Mouse (Mus musculus) testis, postnatal 14 days (tissue): ENCODE data around the gene Dab1.

Source experiments
- DNase-seq: peaks from one replicate; pipeline ENCODE4 v3.0.0; 2021; ENCODE audit warnings: low spot score

Dab1 gene

GRCm38 (mm10) chr4:104597490-104598465, 978.6 kb downstream of the Dab1 start:
- no peak for DNase-seq

DNA sequence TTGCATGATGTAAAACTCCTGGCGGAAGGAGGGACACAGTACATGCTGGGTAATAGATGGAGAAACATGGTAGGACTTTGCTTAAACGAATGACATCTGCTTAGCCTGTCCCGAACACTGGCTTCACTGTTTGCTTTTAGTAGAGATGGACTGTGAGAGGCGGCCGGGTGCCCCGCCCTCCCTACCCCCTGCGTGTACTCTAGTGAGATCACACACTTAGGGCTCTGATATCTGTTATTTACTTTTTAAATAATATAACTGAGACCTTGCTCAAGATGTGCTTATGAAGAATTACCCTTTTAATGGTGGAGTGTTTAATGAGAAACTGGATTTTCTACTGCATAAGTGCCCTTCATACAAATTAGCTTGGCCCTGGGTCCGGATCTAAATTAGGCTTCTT, 983.6 kb downstream of the Dab1 start:
- no peak for DNase-seq

- no peak for DNase-seq
Observed at GRCm38 (mm10) chr4:104604298-104604697, 985.1 kb downstream of the Dab1 start.

DNA sequence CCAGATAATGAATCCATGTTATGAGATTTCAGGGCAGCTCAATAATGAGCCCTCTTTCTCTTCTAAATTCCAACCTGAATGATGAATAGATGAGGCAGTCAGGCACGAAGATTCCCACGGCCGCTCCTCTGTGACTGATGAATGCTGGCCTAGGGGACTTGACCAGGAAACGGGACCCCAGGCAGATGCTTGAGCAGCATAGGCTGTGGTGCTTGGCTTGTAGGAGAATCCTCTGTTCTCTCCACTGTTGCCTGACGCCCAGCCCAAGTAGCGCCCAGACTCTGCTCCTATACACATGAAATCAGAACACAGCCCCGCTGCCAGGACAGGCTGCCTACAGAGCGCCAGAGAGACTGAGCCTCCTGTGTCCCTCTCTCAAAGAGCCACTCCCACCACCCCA, 987.7 kb downstream of the Dab1 start:
- DNase-seq: no peak

DNA sequence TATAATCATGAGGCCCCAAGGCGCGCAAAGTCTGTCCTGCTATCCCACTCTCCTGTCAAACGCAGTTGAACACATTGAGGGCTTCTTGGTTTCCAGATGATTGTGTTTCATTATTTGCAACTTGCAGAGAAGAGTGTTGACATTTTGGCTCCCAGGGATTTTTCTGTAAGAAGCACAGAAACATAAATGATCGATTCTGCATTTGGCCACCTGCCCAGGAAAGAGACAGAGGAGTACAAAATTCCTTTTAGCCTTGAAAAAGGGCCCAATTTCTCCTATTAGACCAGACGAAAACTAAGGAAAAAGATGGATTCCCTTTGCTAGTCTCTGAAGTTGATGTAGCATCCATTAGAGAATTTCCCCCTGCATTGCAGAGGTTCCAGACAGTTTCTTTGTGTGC, 988.5 kb downstream of the Dab1 start:
- no peak for DNase-seq

DNA sequence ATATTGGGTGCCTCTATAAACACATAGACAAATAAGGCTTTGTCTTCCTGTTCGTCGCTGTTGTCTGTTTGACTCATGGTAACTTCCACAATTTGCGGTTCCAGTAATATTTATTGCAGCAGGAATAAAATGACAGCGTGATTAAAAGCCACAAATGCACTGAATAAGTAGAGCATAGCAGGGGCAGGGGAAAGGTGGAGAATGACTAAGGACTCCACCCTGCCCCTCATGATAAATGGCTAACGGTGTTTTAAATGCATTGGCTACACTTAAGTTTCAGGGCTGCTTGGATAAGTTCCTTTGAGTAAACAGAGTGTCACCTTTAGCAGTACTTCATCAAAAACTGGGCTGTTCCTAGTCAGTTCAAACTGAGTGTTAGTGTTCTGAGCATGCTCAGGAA, 1000.3 kb downstream of the Dab1 start:
- DNase-seq: no peak

DNA sequence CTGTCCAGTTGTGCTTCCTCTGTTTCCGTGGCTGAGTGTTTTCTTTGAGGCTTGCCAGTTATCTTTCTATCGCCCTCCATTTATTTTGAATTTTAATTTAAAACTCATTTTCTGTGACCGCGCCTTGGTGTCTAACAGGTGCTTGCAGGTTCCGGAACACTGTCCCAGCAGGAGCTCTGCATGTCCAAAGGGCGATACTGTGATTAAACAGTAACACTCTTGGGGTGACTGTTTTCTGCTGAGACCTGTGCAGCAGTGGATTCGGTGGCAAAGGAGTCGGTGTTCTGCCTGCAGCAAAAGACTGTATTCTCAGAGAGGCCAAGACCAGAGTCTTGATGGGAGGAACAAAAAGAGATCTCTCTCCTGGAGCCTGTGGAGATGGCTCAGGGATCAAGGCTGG, 1006.2 kb downstream of the Dab1 start:
- DNase-seq: no peak

- no peak for DNase-seq
Observed at GRCm38 (mm10) chr4:104628708-104629107, 1009.5 kb downstream of the Dab1 start.

DNA sequence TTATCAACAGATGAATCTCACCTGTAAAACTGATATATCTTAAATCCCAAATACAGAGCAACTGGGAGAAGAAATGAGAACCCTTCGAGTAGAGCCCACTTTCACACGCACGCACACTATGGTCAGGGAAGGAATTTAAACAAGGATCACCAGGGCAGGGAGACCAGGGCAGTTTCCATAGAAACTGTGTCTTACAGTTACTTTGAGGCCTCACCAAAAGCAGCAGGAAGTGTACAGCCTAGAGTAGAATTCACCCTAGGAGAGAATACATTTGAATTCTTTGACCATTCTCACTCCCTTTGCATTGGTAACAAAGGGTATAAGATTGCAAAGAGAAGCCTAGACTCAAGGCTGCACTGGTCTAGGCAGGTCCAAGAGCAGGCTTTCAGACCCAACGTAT, 1017.9 kb downstream of the Dab1 start:
- DNase-seq: no peak

DNA sequence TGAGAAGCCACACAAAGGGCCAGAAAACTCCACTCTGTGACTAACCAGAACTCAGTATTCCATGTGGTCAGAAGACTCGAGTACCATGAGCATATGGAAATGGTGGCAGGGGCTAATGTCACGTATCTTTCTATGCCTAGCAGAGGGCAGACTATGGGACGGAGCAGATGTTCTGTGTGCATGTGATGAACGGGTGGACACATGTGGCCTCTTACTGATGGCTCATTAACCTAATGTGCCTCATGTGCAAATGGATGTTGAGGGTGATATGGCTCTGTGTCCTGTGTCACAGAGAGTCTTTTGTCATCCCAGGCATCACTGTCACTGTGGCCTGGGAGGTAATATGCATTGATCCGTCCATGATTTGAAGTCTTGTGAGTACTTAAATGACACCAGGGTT, 1021.5 kb downstream of the Dab1 start:
- DNase-seq: no peak

GRCm38 (mm10) chr4:104642761-104643469, 1023.8 kb downstream of the Dab1 start:
- DNase-seq: no peak

DNA sequence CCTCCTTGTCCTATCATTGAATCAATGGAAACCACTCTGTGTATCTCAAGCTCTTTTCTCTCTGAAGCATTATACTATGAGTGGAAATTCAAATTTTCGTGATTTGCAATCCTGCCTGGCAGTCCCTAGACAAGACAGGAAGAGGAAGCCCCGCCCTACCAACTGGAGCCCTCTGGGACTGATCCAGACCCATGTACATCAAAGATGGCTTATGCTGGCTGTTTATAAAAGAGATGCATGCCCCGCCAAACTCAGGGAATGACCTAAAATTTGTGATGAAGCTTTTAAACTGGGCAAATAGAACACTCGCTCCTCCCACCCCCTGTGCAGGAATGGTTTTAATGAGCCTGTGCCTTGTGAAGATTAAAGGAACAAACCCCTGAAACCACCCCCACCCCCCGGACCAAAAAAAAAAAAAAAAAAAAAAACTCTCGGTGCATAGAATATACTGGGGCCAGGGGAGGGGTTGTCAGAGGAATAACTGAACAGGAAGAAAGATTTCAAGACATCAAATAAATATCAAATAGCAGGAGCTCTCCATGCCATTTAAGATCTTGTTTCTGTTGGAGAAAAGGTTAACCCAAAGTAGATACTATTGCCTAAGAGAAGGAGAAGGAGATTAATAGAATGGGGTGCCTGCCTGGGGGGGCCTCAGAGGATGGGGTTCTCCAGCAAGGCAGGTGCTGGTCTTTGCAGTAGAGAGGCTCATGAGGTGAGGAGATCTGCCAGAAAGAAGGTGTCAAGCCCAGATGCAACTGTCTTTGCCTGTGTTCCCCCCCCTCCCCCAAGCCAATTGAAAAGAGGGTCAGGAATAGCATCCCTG, 1024.6 kb downstream of the Dab1 start:
- DNase-seq: peak; percentile 39

DNA sequence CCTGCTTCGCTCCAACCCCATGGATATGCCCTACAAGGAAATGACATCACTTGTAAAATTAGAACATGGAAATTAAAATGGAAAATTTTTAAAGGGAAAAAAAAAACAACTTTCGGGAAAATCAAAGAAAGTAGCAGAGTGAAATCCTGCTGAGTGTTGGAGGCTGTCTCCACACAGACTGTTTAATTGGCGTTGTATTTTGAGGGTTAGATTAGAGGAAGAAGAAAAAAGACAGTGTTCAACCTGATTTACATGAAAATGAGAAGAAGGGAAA, 1025.1 kb downstream of the Dab1 start:
- no peak for DNase-seq

- no peak for DNase-seq
Observed at GRCm38 (mm10) chr4:104644862-104645261, 1025.7 kb downstream of the Dab1 start.

- DNase-seq: no peak
Observed at GRCm38 (mm10) chr4:104651761-104652160, 1032.6 kb downstream of the Dab1 start.

DNA sequence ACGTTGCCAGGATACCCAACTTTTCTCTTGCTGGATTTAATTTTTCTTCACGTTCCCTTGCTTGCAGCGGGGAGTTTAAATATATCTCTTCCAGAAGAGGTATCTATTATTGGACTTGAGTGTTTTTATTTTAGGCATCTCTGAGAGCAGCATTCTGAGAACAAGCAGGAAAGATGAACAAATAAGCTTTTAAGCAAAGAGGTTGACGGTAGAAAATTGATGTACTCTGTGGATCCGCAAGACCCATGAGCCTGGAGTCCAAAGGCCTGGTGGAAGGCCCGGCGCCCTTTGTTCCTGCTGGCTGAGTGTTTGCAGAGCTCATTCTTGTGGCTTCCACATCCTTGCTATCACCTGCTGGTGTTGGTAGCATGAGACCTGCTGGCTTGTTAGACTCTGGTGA, 1037.6 kb downstream of the Dab1 start:
- no peak for DNase-seq

DNA sequence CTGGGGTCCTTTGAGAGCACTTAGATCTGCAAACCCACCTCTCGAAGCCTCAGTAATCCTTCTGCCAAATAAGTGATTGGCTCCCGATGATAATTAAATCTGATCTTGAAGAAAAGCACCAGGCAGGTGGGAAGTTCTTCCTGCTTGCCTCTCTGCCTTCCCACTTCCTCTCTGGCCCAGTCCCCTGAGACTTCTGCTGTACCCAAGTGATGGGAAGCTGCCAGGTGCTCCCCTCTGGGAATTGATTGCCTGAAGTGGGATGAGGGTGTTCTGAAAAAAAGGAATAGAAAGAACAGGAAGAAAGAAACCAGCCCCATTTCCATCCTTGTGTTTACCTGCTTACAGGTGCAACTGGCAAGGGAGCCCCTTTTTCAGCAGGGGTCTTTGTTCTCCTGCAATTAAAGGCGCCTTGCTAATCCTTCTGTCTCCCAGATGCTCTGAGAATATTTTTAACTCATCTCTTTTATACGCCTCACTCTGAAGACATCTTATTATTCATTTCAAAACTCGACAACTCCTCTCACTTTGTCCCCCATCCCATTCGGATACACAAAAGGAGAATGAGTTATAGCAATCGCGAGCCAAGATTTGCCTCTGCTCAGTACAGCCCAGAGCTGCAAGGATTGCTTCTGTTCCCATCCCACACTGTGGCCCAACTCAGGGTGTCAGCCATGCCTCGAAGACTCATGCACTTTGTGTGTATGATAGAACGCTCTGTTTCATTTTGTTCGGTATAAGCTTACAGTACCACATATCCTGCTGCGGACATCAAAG, 1043.9 kb downstream of the Dab1 start:
- no peak for DNase-seq

DNA sequence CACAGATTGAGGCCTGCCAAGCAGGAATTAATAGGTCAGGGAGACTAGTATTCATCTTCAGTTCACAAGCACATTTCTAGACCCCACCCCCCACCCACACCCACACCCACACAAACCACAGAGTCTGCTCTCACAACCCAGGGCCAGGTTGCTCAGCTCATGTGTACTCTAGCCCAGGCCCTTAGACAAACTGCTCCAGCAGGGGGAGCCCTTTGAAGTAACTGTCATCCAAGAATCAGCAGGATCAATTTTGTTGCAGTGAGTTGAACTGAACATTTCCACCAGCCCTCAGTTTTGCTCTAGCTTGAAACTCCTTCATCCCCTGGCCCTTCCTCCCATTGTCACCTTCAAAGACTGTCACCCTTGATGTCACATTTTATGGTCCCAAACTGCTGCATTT, 1046.4 kb downstream of the Dab1 start:
- no peak for DNase-seq

DNA sequence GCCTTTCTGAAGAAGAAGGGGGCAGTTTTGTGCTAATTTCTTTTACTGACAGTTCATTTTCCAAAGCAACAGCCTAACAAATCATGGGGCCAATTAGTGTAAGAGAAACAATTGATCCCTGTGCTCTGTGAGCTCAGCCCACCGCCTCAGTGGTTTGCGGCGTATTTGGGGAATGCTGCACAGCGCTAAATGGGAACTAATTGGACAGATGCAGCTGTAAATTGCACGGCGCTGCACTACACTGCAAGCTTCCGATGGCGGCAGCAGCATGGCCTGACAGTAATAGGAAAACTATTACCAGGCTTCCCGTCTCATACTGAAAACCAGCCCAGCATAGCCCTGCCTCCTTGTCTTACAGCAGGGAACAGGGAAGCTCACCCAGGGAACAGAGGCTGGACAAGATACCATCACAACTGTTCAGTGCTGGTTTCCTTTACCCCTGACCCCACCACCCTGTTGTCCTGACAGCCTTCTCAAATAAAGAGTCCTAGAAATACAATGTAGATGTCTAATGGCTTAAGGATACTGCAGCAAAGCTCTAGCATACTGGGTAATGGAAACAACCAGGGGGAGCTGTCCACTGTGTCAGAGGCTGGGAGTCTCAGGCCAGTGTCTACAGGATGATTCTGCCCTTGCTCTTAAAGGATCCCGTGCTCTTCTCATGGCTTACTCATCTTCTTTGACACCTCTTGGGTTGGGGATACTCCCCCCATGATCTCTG, 1047.8 kb downstream of the Dab1 start:
- no peak for DNase-seq

DNA sequence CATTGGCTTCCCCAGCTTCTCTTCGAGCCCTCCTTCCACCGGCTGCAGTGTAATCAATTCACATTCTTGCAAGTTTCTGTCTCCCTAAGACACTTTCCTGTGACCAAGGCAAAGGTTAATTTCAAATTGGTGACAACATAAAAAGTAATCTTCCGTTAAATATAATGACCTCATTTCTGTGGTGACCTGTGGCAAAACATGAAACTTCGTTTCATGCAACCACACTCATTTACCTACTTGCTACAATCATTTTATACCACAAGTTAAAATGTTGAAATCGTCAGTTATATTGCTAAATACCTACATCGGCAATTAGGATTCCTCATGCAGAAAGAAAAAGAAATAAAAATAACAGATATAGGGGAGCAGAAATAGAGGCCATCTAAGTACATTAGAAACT, 1048.9 kb downstream of the Dab1 start:
- no peak for DNase-seq

DNA sequence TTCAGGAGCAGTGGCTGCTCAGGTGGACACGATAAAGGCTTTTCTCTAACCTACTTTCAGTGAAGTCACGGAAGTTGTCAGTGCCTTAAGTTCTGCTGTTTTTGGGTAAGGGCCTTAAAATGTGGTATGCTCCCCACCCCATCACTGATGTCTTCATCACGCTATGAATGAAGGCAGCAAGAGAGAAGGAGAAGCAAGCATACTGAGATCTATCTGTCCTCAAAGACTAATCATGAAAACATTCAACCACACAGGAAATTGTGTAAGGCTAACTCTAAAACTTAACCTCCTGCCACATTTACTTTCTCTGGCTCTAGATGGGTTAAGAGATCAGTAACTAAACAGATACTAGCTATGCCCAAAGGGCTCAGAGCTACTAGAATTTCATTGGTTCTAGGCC, 1050.2 kb downstream of the Dab1 start:
- DNase-seq: no peak
